Mouse (Mus musculus) embryonic facial prominence, embryonic 12.5 days (tissue): ENCODE measurements around the gene Fzd2. TPM values are rescaled to one million over a fixed set of nuclear protein-coding genes. Genes with fewer than 3 reads are reported as not detected.
"Not testable (repeated sequence)": the region's sequence is repeated elsewhere in the genome, so short reads cannot be mapped to it uniquely, and the experiment has no call there.

ENCODE experiments used
- ATAC-seq: fragments of 200-750 bp; cut with Nextera tagmentation; 2 replicates; pipeline ENCODE4 v1.8.0; 2017; ENCODE audit not compliant: insufficient number of reproducible peaks, insufficient read depth, low FRiP score, low TSS enrichment
- H3K27ac ChIP-seq: fragments of 300-500 bp; sonication (generic); 2 replicates; pipeline ENCODE4 v1.5.1; 2016; ENCODE audit warnings: mild to moderate bottlenecking
- H3K27me3 ChIP-seq: fragments of 300-500 bp; sonication (generic); 2 replicates; pipeline ENCODE4 v1.6.1; 2016; ENCODE audit warnings: mild to moderate bottlenecking, moderate library complexity
- H3K36me3 ChIP-seq: fragments of 300-500 bp; sonication (generic); 2 replicates; pipeline ENCODE4 v1.6.1; 2016; ENCODE audit warnings: mild to moderate bottlenecking
- H3K4me1 ChIP-seq: fragments of 300-500 bp; sonication (generic); 2 replicates; pipeline ENCODE4 v1.6.1; 2016
- H3K4me2 ChIP-seq: fragments of 300-500 bp; sonication (generic); replicated peaks from 2 replicates; pipeline ENCODE4 v1.6.1; 2016; ENCODE audit warnings: mild to moderate bottlenecking, moderate library complexity
- H3K4me3 ChIP-seq: fragments of 300-500 bp; sonication (generic); 2 replicates; pipeline ENCODE4 v1.5.1; 2016; ENCODE audit warnings: mild to moderate bottlenecking
- H3K9ac ChIP-seq: fragments of 300-500 bp; sonication (generic); 2 replicates; pipeline ENCODE4 v1.6.1; 2016; ENCODE audit warnings: mild to moderate bottlenecking, moderate library complexity
- H3K9me3 ChIP-seq: fragments of 300-500 bp; sonication (generic); 2 replicates; pipeline ENCODE4 v1.6.1; 2016; ENCODE audit warnings: mild to moderate bottlenecking, moderate library complexity
- WGBS: fragments of 180-500 bp; shearing (Covaris S2); methylation state at CpG from one replicate; pipeline ENCODE4 v1.1.7; 2016; 5-methylcytosine and 5-hydroxymethylcytosine counted together
- polyA plus RNA-seq: library from polyadenylated mRNA; unstranded; fragments of >200 nt; fragmentation: Nextera tagmentation; extraction: Ambion mirVana; gene quantifications from 2 replicates; pipeline ENCODE4 v1.2.1, GENCODE M21; 2016

The Fzd2 gene
- polyA plus RNA-seq, 1 experiment from 2014 or later: 93.6 TPM

DNA sequence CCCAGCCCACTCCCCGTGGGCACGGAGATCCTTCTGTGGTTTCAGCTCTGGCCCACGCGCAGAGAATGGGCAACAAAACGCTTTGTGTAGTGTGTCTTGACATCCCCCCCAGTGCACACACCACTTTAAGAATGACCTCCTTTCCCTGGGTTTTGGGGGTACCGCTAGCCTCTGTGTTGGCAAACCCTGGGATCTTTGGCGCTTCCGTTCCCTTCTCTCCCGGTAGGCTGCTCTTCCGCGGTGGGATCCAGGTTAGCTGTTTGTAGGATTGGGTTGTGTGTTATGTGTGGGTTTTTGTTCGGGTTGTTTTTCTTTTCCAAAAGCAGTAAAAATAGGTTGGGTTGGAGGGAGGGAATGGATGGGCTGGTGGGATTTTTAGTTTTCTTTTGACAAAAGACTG is 3.0 kb downstream of the Fzd2 start:
- 2% methylated on average over 12 of the region's 12 CpGs for WGBS
- not testable (repeated sequence) for H3K36me3 ChIP-seq, H3K27me3 ChIP-seq, ATAC-seq, H3K9me3 ChIP-seq
- peaks cover 40% of the 10 kb centered on the region for H3K4me1 ChIP-seq
- H3K4me2 ChIP-seq: peak overlapping the region; percentile 79
- H3K4me3 ChIP-seq: peak overlapping the region; percentile 96
- H3K27ac ChIP-seq: peak overlapping the region; percentile 100
- H3K9ac ChIP-seq: peak overlapping the region; percentile 100

DNA sequence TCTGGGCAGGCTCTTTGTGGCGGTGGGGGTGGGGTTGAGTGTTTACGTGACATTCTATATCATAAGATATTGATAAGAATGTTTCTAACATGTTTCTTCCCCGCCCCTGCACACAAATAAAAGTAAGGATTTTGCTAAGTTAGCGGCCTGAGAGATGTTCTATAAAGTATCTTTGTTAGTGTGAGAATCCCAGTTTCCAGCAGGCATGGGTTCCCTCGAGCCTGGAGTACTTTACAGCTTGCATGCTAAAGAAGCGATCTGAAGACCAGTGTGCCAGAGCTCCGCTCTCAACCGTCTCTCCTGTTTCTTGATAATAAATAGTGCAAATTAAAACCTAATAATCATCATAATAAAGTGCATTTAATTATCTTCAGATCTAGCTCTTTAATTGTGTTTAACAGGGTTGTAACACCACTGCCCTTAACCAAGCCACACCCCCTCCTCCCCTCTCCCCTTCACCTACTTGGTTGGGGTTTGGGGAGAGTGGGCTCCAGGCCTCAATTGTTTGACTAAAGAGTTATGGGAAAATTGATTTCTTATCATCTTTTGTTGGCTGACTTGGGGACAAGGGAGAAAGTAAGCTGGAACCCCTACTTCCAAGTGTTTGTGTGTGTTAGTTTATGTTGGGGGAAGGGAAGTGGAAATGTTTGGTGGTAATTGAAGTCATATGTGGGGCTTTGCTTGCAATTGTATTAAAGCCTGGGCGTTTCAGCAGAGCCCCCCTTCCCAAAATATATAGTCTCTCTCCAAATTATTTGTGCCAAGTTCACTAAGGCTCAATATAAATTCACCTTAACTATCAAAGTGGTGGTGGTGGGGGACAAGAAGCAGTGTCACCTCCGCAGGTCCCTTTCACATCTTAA is 3.7 kb downstream of the Fzd2 start:
- WGBS: 3% methylated on average over 10 of the region's 10 CpGs
- ATAC-seq: no peak
- Histone ChIP-seq H3K4me2 (peak overlapping the region; percentile 79), H3K9me3 (no peaks in the 10 kb centered on the region), H3K27me3 (0 out of 2 replicates have a peak, but pooled peaks cover 3% of the 10 kb centered on the region), H3K36me3 (peaks cover 7% of the 10 kb centered on the region; the same call in 1 of the 2 replicates), H3K4me1 (peaks cover 38% of the 10 kb centered on the region), H3K9ac (peak overlapping the region; percentile 100), H3K27ac (peak overlapping the region; percentile 100), H3K4me3 (peak overlapping the region; percentile 96)

DNA sequence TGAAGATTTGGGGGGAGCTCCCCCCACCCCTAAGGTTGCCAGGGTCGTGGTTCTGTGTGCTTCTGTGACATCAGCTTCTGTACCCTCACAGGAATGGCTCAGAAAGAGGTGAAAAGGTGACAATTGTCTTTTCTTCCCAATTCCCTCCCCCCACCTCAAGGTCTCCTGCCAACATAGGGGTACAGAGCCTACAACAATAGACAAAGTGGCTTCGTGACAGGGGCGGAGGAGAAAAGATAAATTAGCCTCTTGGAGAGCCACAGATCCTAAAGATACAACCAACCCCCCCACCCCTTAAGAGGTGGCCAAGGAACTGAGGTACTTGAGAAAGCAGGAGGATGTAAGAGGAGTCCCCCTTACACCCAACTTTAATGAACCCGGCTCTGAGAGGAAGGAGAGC is 4.5 kb downstream of the Fzd2 start:
- peak overlapping the region; percentile 96 for H3K4me3 ChIP-seq
- peak overlapping the region; percentile 100 for H3K9ac ChIP-seq
- H3K4me2 ChIP-seq: peak overlapping the region; percentile 79
- H3K36me3 ChIP-seq: peaks cover 7% of the 10 kb centered on the region; the same call in 1 of the 2 replicates
- ATAC-seq: no peak
- no peaks in the 10 kb centered on the region for H3K9me3 ChIP-seq
- H3K27ac ChIP-seq: peak overlapping the region; percentile 100
- 10% methylated on average over 4 of the region's 4 CpGs for WGBS
- H3K27me3 ChIP-seq: 0 out of 2 replicates have a peak, but pooled peaks cover 3% of the 10 kb centered on the region
- H3K4me1 ChIP-seq: peaks cover 38% of the 10 kb centered on the region

DNA sequence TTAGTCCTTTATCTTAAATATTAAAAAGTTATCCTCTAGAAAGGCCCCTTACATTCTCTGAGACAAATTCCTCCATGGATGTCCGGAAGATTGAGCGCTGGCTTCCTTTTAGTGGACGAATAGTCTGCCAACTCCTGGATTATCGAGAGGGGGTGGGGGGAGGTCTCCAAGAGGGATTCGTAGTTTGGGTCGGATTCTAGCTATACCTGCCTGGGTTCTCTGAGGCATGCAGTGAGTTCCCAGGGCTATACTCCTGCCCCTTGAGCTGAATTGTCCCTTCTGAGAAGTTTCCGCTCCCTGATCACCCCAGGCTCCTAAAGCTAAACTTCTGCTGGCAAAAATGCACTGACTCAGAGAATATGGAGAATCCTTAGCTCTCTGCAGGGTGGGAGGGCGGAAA is 5.3 kb downstream of the Fzd2 start:
- Histone ChIP-seq H3K4me1 (peaks cover 38% of the 10 kb centered on the region), H3K4me2 (peak overlapping the region; percentile 79), H3K4me3 (peak overlapping the region; percentile 96), H3K9ac (peak overlapping the region; percentile 100; the same call in 1 of the 2 replicates), H3K27me3 (0 out of 2 replicates have a peak, but pooled peaks cover under 1% of the 10 kb centered on the region), H3K9me3 (no peaks in the 10 kb centered on the region), H3K36me3 (peaks cover 7% of the 10 kb centered on the region; the same call in 1 of the 2 replicates), H3K27ac (peak overlapping the region; percentile 100)
- WGBS: 35% methylated on average over 8 of the region's 8 CpGs
- no peak for ATAC-seq

DNA sequence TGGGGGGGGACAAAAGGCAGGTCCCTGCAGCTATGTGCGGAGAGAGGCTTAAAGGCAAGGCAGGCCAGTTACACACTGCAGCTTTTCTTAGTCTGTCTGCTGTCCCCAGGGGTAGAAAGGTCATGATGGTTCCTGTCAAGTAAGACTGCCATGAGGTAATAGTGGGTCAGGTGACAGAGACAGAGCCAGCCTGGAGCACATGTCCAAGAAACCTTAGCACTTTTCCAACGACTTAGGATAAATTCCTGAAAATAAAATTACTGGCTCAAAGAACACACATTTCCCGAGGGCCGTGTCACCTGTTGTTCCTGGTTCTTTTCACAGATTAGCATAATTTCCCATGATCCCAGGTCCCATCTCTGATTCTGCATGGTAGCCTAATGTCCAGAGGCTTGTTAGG is 6.1 kb downstream of the Fzd2 start:
- Histone ChIP-seq H3K9ac (peak overlapping the region; percentile 100), H3K27ac (peak overlapping the region; percentile 100), H3K27me3 (no peaks in the 10 kb centered on the region), H3K9me3 (no peaks in the 10 kb centered on the region), H3K4me2 (peak overlapping the region; percentile 79), H3K36me3 (peaks cover 7% of the 10 kb centered on the region; the same call in 1 of the 2 replicates), H3K4me3 (peak overlapping the region; percentile 96; the same call in 1 of the 2 replicates), H3K4me1 (peaks cover 38% of the 10 kb centered on the region)
- ATAC-seq: no peak
- 9% methylated on average over 4 of the region's 4 CpGs for WGBS

DNA sequence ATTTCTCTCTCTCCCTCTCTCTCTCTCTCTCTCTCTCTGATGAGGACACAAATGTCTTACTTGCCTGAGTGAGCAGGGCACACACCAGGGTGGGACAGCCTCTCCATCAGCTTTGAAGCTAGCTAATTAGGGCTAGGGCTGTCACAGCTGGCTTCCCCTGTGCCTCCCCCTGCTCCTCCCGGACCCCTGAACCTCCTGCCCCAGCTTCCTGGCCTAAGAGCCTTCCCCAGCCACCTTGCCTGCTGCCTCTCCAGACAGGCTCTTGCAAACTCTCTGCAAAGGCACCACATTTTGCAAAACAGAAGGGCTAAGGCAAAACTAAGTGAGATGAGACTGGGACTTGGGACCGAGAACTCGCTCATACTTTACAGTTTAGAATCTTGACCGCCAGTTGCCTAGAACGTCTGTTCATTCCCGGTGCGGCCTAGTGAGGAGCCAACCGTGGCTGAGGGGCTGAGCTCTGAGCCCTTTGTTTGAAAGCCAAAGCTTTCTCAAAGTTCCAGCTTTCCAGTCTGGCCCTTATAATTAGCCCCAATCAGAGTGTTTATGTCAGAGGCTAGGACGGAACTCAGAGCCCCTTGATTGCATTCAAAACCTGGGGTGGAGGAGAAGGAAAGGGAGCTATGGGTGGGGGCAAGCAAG is 6.6 kb downstream of the Fzd2 start:
- 8% methylated on average over 9 of the region's 9 CpGs for WGBS
- peaks cover 38% of the 10 kb centered on the region for H3K4me1 ChIP-seq
- H3K27me3 ChIP-seq: no peaks in the 10 kb centered on the region
- peak overlapping the region; percentile 100 for H3K27ac ChIP-seq
- H3K36me3 ChIP-seq: peaks cover 5% of the 10 kb centered on the region; the same call in 1 of the 2 replicates
- H3K4me3 ChIP-seq: peak overlapping the region; percentile 15; the same call in 1 of the 2 replicates
- H3K9ac ChIP-seq: peak overlapping the region; percentile 44
- H3K4me2 ChIP-seq: peak overlapping the region; percentile 79
- ATAC-seq: no peak
- H3K9me3 ChIP-seq: no peaks in the 10 kb centered on the region

DNA sequence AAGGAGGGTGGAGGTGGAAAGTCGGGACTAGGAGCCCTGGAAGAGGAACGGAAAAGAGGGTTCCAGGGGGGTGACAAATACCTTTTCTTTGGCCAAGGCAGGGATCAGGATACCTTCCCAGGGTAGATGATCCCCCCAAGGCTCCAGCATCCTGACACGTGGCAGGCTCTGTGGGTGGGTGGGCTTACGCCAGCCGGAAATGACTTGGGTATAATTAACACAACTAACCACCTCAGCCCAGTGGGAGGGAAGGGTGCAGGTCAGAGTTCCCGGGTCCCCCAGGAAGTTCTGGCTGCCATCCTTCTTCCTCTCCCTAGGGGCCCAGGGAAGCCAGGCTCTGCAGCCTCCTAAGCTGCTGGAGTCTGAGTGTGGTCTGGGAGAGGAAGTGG is 7.1 kb downstream of the Fzd2 start:
- 9% methylated on average over 6 of the region's 6 CpGs for WGBS
- Histone ChIP-seq H3K27me3 (no peaks in the 10 kb centered on the region), H3K9me3 (no peaks in the 10 kb centered on the region), H3K9ac (peak overlapping the region; percentile 44; the same call in 1 of the 2 replicates), H3K4me2 (peak overlapping the region; percentile 79), H3K27ac (peak overlapping the region; percentile 100), H3K36me3 (0 out of 2 replicates have a peak, but pooled peaks cover under 1% of the 10 kb centered on the region), H3K4me3 (0 out of 2 replicates have a peak overlapping the region, but pooled peaks have one; percentile 15), H3K4me1 (peaks cover 38% of the 10 kb centered on the region)
- no peak for ATAC-seq

DNA sequence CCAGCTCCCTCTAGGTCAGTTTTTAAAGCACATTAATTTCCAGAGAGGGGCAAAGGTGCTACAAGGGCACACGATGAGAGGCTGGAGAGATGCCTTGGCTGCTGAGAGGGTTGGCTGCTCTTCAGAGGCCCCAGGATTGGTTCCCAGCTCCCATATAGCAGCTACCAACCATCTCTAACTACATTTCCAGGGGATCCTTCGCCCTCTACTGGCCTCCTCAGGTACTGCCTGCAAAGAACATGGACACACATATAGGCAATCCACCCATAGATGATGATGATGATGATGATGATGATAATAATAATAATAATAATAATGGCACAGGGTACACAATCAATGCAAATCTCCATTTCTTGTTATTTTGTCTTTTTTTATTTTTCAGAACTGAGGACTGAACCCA is 15.3 kb downstream of the Fzd2 start:
- H3K9me3 ChIP-seq: peaks cover 4% of the 10 kb centered on the region; the same call in 1 of the 2 replicates
- no peak overlapping the region for H3K9ac ChIP-seq
- no peak overlapping the region for H3K4me2 ChIP-seq
- no peaks in the 10 kb centered on the region for H3K27me3 ChIP-seq
- no peak for ATAC-seq
- peaks cover 14% of the 10 kb centered on the region for H3K4me1 ChIP-seq
- no peak overlapping the region for H3K4me3 ChIP-seq
- WGBS: 63% methylated on average over 2 of the region's 2 CpGs
- no peaks in the 10 kb centered on the region for H3K36me3 ChIP-seq
- H3K27ac ChIP-seq: no peak overlapping the region

DNA sequence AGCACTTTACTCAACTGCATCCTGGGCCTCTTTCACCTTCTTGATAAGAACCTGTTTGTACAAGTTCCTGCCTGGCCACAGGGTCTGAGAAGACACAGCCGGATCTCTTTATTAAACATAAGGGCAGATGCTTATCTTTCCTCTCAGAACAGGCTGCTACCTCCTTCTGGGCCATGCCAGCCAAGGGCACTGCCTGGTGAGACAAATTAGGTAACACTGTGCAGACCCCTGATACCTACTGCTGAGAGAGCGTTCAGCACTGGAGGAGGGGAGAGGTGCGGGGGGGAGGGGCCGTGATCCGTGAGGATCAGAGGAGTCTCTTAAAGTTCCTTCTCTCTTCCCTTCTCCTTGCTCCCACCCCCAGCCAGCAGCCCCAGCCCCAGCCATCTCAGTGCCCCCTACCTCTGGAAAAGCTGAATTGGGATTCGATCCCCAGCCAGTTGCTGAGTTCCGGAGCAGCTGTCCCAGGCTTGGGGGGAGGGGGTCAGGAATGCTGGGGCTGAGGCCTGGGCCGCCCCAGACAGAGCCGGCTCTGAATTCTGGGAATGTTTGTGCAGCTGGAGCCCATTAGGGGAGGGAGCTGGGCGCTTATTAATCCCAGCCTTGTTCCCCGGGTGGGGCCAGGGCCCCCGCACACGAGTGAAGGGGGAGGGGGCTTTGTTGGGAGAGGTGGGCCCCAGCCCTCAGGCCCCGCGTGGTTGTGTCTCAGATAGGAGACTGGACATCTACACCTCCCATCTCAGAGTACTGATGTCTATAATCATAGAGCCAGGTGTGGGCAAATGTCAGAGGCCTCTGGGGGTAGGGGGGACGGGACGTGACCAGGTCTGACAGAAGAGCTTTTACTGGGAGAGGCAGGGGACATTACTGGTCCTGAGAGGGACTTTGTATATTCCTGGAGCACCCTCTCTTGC is 19.9 kb downstream of the Fzd2 start:
- Histone ChIP-seq H3K36me3 (no peaks in the 10 kb centered on the region), H3K4me3 (peak overlapping the region; percentile 13; the same call in 1 of the 2 replicates), H3K27me3 (no peaks in the 10 kb centered on the region), H3K4me1 (peaks cover 48% of the 10 kb centered on the region), H3K27ac (peak overlapping the region; percentile 96), H3K9ac (no peak overlapping the region), H3K9me3 (peaks cover 4% of the 10 kb centered on the region; the same call in 1 of the 2 replicates), H3K4me2 (peak overlapping the region; percentile 36)
- ATAC-seq: peak; percentile 95
- 3% methylated on average over 17 of the region's 17 CpGs for WGBS

DNA sequence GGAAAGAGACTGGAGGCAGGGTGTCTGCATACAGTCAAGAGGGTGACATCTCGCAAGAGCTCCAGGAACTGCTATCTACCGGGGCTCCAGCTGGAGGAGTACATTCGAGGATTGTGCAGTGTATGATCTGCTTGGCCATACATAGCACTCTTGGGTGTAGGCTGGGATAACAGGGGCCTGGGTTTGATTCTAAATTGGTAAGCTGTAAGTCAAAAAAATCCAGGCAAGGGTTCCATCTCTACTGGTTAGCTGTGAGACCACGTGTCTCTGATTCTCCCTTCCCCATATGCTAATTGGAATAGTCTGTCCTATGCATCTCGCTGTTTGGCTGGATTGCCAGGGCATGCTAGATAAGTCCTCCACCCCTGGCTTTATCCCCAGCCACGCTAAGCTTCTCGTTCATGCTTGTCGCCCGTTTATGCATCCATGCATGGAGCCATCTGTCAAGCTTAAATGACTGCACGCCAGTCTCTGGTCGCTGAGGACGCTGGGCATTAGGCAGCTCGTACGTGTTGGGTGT is 20.8 kb downstream of the Fzd2 start:
- Histone ChIP-seq H3K9me3 (no peaks in the 10 kb centered on the region), H3K27me3 (no peaks in the 10 kb centered on the region), H3K4me2 (peak overlapping the region; percentile 36), H3K36me3 (no peaks in the 10 kb centered on the region), H3K4me3 (0 out of 2 replicates have a peak overlapping the region, but pooled peaks have one; percentile 10), H3K9ac (no peak overlapping the region), H3K4me1 (peaks cover 56% of the 10 kb centered on the region), H3K27ac (peak overlapping the region; percentile 96)
- ATAC-seq: peak; percentile 37; the same call in 1 of the 2 replicates
- 15% methylated on average over 14 of the region's 14 CpGs for WGBS
